Mouse (Mus musculus): ENCODE measurements around the gene Cux2.

Gene Cux2

DNA sequence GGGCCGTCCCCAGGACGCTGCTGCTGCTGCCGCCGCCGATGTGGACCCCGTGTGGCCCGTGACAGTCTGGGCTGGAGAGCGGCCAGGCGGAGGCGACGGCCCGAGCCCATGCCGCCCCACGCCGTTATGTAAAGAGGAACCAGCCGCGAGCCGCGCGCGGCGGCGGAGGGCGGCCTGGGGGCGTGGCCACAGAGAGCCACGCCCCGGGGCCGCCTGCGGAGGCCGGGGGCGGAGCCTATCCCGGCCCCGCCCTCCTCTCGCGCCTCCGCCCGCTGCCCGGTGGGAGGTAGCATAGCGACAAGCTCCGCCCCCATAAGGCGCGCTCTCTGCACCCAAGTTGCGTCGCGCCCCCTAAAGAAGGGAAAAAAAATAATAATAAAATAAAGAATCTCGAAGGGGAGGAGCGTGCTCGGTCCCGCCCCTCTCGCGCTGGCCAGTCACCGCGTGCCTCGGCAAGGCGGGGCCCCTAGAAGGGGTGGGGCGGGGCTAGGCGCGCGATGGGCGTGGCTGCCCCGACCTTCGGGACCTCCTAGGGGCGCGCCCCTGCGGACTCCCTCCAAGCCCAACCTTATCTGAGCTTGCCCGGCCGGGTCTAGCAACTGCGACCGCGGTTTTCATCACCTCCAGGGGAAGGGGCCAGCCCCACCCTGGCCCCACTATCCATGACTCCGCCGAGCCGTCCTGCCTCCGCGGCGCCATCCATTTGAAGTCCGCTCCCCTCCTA lies 213.0 kb downstream of the Cux2 start:
- DNase-seq (ENCODE audit: low spot score in 2 of 2) = peak; percentile 96

DNA sequence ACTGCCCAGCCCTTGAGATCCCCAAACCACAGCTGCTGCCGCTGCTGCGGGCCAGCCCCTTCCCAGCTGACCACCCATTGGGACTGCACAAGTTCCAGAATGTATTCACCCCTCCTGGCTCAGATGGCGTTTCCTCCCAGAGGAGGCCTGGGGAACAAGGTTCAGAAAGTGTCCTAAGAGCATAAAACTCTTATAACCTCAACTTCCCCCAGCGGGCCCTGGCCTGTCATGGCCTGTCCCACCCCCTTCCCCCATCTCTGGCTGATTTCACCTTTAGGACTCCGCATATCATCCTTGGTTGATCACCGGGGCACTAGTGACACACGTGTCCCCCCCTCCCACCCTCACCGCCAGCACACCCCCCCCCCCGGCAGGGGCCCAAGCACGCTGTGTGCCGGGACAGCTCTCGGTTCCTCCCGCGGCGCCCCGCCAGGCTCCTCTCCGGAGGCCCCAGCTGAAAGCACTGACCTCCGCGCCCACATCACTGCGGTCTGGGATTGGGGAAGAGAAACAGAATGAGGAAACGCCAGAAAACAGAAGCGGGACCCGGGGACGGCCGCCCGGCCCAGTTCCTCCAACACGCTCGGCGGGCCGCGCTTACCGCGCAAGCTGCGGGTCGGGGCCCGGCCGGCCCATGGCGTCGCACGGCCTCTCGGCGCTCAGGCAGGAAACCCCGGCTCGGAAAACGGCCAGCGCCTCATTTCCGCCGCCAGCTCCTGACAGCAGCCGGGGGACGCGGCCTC lies 213.8 kb downstream of the Cux2 start:
- peak; percentile 92 to 93 for DNase-seq (ENCODE audit: low spot score in 2 of 2)

DNA sequence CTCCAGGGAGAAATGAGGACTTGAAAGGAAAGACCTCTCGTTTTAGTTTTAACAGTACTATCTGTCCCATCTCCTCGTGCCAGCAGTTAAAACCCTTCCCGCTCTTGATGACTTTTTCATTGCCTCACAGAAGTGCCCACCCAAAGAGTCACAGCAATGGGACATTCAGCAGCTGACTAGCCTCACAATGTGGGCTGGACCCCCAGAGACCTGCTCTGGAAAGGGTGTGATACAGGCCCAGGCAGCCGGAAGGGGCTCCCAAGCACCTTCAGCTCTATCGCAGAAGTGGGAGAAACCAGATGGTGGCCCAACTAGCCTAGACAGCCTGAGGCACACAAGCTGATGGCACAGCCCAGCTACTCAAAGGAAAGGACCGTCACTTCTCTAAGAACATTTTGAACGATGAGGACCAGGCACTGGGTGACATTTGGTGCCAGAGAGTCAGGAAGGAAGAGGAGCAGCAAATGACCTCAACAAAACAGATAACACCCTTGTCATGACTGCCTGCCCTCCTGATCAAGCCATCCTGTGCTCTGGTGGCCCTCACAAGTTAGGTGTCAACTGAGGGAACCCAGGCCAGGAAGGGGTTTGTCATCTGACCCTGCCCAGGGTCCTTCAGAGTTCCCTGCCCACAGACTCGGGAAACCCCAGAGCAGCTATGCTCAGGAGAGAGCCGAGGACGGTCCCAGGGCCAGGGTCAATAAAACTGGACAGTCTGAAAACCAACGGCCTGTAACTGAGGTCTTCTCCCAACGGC lies 214.7 kb downstream of the Cux2 start:
- DNase-seq (ENCODE audit: low spot score in 2 of 2) = no peak

DNA sequence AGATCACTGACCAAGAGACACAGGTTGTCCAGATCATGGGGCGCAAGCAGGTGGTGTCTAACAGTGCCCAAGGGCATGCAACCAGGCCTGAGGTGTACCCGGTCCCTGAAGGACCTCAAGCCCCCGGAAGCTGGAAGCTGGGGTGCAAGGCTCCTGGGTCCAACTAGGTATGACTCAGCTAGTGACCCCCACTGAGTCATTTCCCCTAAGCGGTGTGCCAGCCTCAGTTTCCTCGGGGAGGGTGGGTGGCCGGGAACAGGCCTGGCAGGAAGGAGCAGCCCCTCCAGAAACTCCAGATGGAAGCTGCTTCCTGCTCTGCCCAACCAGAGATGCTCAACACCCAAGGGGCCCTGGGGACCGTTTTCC lies 215.7 kb downstream of the Cux2 start:
- no peak for DNase-seq (ENCODE audit: low spot score in 2 of 2)

DNA sequence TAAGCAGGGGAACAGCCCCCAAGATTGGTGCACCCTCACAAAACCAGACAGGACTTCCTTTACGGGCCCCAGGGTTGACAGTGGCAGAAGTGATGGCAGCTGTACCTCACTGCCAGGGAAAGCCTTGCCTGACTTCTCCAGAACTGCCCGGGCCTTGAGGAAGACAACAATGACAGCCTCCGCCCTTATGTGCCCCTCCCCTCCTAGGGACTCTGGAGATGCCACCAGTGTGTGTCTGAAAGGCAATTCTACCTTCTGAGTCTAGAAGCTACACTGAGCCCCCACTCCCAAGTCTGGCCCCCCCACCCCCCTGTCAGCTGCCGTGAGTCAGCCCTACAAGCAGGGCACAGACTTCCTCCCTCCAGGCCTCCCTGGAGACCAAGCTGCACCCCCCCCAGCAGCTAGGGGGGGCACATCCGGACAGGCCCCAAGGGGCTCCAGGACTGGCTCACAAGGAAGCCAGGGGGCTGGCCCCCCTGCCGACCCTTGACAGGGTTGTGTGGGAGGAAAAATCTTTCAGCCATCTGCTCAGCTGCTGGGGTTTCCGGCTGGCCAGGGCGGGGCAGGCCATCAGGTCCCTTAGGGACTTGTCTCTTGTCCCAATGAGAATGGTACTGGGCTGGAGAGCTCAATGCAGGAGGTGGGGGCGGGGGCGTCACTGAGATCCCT lies 216.2 kb downstream of the Cux2 start:
- DNase-seq (ENCODE audit: low spot score in 2 of 2) = peak; percentile 96 to 97

DNA sequence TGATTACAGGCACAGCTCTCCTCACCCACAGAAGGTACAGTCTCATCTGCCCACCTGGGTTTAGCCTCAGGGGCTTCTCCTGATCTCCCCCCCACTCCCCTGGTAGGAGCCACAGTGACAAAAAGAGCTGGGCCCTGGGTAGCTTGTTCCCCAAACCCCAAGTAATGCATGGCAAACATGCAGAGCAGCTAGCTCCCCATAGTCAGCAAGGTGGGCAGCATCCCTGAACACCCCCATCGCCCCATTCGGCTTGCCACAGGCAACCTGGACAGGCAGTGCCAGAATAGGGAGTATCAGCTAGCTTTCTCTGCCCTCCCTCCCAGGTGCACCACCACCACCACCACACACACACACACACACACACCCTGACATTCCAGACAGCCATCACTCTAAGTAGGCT lies 216.7 kb downstream of the Cux2 start:
- no peak for DNase-seq (ENCODE audit: low spot score in 2 of 2)

DNA sequence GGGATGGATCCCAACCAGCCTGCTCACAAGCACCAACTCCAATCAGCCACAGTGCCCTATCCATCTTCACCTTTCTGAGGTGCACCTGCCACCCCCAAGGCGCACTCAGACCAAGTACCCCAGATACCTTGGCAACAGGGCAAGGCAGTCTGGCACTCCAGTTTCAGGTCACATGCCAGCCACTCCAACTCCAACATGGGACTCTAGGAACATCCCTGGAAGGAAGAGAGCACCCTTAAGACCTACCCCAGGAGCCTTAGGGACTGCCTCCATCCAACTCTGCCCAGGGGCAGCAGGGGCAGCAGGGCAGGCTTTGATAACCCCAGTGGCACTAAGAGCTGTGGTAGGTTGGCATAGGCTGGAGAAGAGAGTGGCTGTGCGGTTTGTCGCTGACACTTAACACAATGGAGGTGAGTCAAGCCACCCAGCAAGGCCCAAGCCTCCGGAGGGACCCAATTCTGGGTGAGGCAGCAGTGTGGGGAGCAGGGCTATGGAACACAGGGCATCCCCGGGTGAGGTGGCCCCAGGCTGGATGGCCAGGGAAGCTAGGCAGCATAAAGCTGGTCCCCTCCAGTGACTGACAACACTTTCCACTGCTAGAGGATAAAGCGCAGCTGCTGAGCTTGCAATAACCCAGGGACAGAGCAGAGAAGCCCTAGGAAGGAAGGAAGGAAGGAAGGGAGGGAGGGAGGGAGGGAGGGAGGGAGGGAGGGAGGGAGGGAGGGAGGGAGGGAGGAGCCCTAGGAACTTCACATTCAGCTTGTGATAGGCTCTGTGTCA lies 217.3 kb downstream of the Cux2 start:
- no peak for DNase-seq (ENCODE audit: low spot score in 2 of 2)

DNA sequence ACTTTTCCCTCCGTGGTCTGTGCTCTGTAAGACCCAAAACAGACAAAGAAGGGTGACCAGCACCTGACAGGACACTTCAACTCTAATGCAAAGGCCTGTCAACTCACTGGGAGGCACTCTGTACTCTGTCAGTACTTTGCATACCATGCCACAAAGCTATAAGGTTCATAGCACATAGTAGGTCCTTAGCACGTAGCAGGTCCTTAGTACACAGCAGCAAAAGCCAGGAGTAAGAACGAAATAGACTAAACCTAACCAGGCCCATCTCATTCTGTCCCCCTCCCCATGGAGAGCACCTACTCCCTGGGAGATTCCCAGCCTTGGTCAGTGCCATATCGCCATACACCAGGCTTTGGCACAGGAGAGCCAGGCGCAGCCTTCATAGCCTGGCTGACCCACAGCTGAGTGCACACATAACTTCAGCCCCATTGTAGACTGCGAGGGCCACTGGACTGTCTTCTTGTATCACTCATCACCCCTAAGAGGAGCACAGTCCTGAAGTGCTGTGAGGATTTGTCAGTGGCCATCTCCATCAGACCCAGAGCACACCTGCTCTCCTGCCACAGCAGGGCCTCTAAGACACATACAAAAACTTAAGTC lies 218.8 kb downstream of the Cux2 start:
- DNase-seq (ENCODE audit: low spot score in 2 of 2) = no peak

DNA sequence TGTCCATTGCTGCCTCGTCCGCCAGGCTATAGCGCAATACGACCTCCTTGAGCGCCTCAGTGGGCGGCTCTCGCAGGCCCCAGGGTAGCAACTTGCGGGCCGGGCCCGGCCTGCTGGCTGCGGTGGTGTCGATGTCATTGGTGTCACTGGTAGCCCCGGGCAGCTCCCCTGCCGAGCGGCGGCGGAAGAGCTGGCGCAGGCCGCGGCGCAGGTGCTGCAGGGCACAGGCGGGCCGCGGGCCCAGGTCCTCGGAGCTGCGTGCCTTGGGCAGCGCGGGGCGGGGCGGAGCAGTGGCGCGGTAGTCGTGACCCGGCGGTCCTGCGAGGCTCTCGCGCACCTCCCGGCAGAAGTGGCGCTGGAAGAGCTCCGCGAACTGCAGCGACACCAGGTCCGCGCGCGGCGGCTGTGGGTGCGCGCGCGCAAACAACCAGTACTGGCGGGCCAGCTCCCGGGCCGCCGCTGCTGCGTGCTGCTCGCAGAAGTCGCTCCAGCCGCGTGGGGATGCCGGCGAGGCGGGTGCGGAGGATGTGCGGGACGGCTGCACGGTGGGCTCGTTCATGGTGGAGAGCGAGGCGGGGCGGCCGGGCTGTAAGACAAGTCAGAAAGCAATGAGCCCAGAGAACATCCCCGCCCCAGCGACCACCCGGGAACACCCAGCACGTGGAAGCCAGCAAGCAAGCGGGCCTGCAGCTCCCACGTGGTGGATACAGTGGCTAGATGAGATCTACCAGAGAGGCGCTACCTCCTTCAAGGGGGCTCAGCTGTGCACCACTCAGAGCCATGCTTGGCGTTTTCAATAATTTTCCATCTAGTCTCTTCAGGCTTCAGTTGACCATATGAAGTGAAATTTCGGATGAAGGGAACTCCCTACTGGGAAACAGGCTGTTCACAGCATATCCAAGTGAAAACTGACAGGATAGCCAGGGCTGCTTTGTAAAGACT lies 221.1 kb downstream of the Cux2 start:
- no peak for DNase-seq (ENCODE audit: low spot score in 2 of 2)

DNA sequence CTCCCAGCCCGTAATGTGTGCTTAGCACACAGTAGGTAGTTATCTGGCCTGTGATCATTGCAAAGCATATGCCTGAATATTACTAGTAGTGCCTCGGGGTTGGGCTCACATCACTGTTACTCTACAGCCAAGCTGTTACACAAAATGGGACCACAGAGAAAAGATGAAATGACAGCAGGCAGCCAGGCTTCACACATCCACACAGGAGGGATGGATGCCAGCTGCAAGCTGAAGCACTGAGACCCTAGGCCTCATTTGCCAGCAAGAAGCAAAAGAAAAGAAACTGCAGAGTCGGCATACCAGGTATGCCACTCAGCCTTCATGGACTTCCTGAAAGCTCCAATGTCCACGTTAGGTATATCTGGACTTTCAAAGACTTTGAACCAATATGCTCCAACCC lies 222.0 kb downstream of the Cux2 start:
- no peak for DNase-seq (ENCODE audit: low spot score in 2 of 2)

DNA sequence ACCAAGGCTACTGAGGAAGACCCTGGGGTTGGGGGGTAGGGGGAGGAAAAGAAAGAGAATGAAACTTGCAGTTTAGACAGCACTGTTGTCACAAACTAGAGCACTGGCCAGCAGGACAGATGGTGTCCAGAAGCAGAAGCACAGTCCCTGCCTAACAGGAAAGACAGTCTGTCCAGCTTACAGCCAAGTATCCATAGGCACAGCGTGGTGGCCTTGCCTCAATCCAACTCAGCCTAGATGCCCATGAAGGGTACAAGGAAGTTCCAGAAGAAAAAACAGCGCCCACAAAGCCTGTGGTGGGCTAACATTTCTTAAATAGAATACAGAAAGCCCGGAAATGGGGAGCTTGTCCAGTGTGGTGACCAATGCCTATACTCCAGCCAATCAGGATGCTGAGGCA lies 224.3 kb downstream of the Cux2 start:
- no peak for DNase-seq (ENCODE audit: low spot score in 2 of 2)

DNA sequence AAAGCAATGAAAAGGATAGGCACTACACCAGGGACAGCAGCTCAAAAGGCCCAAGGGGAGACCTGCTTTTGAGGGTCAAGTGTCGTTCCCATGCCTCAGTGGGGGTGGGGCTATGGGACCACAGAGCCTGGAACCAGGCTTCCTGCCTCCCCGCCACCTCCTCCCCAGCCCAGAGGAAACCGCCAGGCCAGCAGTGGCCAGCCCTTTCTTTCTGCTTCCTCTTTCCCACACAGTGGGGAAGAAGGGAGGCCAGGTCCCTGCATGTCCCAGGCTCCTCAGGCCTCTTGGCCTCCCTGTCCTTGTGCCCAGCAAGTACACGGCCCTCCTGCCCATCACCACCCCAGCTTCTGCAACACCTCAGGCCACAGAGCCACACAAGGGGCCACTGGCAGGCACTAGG lies 225.8 kb downstream of the Cux2 start:
- DNase-seq (ENCODE audit: low spot score in 2 of 2) = peak in 1 of 2 experiments; percentile 58

DNA sequence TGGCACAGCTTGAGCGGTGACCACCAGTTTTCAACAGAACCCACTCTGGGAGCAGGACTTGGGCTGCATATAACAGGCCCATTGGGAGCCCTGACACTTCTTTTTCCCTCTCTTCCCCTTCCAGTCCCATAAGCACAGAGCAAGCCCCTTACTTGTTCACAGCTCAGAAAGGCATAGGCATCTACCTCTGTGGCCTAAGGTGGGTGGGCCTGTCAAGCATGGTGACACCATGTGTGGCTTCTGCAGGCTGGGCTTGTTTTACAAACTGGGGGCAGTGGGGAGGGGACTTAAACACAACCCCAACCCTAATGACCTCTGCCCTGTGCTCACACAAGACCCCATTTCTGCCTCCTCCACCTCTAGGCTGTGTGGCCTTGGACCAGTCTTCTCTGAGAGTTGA lies 226.2 kb downstream of the Cux2 start:
- DNase-seq (ENCODE audit: low spot score in 2 of 2) = no peak

DNA sequence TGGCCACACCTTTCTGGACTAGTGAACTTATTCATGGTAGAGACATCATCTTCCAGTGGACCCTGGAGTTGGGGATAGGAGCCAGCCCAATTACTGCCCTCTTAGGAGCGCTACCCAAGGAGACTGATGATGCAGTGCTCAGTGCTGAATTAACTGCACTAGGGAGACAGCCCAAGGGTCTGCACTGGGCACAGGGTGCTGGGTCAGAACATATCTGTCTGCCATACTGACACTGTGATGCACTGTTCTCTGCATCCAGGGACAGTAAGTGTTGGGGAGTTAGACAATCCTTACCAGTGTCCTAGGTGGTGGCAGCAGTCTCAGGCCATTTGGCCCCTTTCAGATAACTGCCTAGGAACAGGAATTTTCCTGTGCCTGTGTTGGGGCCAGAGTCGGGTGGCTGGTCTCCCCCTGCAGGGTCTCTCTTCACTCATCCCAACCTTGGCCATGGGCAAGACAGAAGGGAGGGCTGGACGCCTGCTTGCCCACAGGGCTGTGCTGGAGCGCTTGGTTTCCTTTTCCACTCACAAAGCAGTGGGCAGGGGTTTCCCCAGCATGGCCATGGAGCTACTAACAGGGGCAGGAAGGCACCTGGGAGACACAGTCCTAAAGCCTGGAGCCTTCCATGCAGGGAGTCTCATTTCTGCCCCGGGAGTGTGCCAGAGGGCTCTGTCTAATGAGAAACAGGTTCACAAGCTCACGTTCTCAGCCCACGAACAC lies 227.0 kb downstream of the Cux2 start:
- DNase-seq (ENCODE audit: low spot score in 2 of 2) = no peak

DNA sequence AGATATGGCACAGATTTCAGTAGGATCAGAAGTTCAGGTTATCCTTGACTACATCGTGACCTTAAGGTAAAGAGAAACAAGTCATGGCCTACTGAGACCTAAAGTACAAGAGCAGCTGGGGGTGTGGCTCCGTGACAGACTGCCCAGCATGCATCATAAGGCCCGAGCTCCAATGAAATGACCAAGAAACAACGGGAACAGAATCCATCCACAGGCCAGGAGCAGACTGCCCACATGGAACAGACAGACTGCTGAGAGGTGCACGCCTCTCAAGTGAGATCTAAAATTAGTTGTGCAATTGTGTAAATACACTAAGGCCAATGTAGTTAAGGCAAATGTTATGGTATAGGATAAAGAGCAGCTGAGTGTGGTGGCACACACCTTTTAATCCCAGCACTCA lies 228.3 kb downstream of the Cux2 start:
- DNase-seq (ENCODE audit: low spot score in 2 of 2) = no peak

DNA sequence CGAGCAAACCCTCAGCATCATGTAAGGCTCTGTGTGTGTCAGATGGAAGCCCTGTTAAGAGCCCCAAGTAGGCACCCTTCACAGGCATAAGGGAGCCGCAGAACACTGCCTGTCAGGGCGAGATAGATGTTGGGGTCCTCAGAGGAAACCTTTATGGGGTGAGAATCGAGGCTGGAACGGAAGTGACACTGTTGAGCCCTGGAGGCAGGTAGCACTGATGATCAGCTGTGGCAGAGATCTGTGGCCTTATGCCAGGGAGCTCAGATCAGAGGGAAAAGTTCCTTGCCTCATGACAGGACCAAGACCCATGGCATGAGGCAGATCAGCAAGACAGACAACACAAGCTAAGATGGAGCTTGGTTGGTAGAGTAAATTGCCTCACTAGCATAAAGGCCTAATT lies 228.8 kb downstream of the Cux2 start:
- no peak for DNase-seq (ENCODE audit: low spot score in 2 of 2)

DNA sequence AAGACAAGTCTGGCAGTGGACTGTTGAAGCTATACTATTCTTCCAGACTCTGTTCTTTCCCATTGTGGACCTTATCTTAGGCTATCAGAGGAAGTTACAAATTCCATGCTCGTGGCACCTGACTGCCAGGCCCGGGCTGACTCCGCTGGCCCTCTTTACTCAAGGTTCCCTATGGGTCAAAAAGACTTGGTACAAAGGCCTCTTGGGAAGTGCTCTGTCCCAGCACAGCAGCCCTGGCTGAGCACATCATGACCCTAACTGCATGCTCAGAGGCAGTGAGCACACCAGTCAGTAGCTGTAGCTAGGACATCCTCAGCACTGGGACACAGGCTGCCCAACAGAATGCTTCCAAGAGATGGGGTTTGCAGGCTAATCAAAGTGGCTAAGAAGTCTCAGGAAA lies 229.2 kb downstream of the Cux2 start:
- DNase-seq (ENCODE audit: low spot score in 2 of 2) = no peak

DNA sequence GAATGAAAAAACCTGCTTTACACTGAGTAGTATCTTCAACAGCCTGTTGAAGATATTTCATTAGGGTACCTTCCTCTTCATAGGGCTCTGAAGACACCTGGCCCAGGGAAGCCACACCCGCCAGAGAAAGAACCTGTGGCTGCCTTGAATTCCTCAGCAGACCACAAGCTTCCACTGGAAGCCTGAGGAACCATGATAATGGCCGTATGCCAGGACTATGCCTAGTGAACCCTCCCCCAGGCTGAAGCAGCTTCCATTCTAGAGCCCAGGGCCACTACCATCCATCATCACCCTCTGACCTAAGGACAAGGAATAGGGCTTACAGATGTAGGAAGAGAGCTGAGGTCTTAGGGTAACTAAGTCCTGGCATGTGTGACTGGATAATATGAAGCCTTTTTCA lies 229.7 kb downstream of the Cux2 start:
- DNase-seq (ENCODE audit: low spot score in 2 of 2) = no peak

DNA sequence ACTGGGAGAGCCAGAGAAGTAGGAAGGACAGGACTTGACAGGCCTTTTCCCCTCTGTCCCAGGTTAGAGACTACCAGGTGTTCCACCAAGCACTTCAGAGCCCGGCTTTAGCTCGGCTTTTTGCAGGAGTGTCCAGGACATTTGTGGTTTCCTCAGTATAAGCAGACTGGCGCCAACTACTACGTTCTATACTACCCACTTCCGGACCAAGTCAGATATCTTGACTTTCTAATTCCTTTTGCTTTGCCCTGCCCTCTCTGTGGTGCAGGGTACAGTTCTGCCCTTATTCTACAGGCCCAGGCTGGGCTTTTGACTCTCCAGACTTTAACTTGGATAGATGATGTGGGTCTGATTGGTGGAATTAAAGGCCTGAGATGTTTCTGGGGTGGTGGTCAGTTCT lies 230.3 kb downstream of the Cux2 start:
- DNase-seq (ENCODE audit: low spot score in 2 of 2) = no peak

Data from spleen, postnatal 36 days (tissue).